Mouse (Mus musculus) B cell, adult (primary cell): ENCODE results near the gene Rimklb. TPM values are rescaled to one million over a fixed set of nuclear protein-coding genes. Genes with fewer than 3 reads are reported as not detected.

Experiments
- total RNA-seq: library from RNA; stranded (reverse); gene quantifications from 4 replicates; pipeline ENCODE4 v1.2.4, GENCODE M21; 2023; ENCODE audit not compliant: inconsistent age

Rimklb gene
- total RNA-seq: not detected in 4 replicates

DNA sequence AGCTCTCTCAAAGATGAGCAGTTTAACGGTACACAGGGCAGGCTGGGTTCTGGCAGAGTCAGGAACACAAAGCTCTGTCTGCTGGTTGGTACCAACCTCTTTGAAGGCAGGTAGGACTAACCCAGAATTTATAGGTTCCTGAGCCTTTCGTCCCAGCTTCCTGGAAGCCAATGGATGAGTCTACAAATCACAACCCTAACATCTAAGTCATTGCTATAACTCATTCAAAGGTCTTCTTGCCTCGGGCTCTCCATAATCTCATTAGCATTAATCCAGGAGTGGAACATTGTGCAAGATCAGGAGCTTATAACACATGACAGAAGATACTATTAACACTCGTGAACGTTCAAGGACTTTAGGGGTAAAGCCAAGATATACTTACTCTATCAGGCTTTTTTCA, at the start of gene Rimklb:
Rimklb (minus strand) TSS at position 101 of the 400 bp plus-strand sequence.

GRCm38 (mm10) chr6:122505545-122505944, 7.0 kb upstream of the Rimklb start, which contains the start of gene Mfap5:
TSS of gene Mfap5 (plus strand) at chr6:122505845.

Other genes with a start within 250 kb of the Rimklb start
- gene Klrg1, start 215.9 kb downstream of the Rimklb start, total RNA-seq: not detected in 4 replicates
- 133 to 146 TPM (median 143 TPM) in 4 replicates for gene M6pr, start 190.0 kb downstream of the Rimklb start, total RNA-seq
- 44.3 to 56.9 TPM (median 48.8 TPM) in 4 replicates for gene Phc1, start 158.2 kb downstream of the Rimklb start, total RNA-seq
- gene Mfap5, start 7.1 kb upstream of the Rimklb start, total RNA-seq: not detected in 4 replicates
- gene Aicda, start 55.0 kb upstream of the Rimklb start, total RNA-seq: 1.3 to 2.0 TPM (median 1.6 TPM) in 4 replicates
- 87.4 to 98.8 TPM (median 91.9 TPM) in 4 replicates for gene Apobec1, start 103.7 kb upstream of the Rimklb start, total RNA-seq
- not detected in 4 replicates for gene Gdf3, start 111.3 kb upstream of the Rimklb start, total RNA-seq
- gene Dppa3, start 127.6 kb upstream of the Rimklb start, total RNA-seq: 0.81 TPM in 1 of 4 replicates, not detected in the others
- gene Nanog, start 208.7 kb upstream of the Rimklb start, total RNA-seq: not detected in 4 replicates